Mouse (Mus musculus) liver, postnatal 0 days (tissue): Measurements from ENCODE around the gene Psma1.

ENCODE experiments used
- CTCF ChIP-seq: sonication (generic); IDR thresholded peaks from 2 replicates; pipeline ENCODE4 v1.5.1; 2016; ENCODE audit warnings: antibody characterized with exemption, low read depth
- EP300 ChIP-seq: IDR thresholded peaks from 2 replicates; pipeline ENCODE4 v1.6.1; 2016; ENCODE audit warnings: antibody characterized with exemption, low read depth, mild to moderate bottlenecking

GRCm38 (mm10) chr7:114299247-114299646, 23.3 kb upstream of the Psma1 start:
- TF ChIP-seq CTCF (no peak), EP300 (no peak)
